Mouse (Mus musculus) embryo, embryonic 9.5 days (tissue): ENCODE measurements around the gene Gys1.
"Not testable (repeated sequence)": the region's sequence is repeated elsewhere in the genome, so short reads cannot be mapped to it uniquely, and the experiment has no call there.

ENCODE experiments used
- DNase-seq: peaks from one replicate; pipeline ENCODE4 v3.0.0-alpha.2; 2017; ENCODE audit errors: extremely low spot score

The Gys1 gene

DNA sequence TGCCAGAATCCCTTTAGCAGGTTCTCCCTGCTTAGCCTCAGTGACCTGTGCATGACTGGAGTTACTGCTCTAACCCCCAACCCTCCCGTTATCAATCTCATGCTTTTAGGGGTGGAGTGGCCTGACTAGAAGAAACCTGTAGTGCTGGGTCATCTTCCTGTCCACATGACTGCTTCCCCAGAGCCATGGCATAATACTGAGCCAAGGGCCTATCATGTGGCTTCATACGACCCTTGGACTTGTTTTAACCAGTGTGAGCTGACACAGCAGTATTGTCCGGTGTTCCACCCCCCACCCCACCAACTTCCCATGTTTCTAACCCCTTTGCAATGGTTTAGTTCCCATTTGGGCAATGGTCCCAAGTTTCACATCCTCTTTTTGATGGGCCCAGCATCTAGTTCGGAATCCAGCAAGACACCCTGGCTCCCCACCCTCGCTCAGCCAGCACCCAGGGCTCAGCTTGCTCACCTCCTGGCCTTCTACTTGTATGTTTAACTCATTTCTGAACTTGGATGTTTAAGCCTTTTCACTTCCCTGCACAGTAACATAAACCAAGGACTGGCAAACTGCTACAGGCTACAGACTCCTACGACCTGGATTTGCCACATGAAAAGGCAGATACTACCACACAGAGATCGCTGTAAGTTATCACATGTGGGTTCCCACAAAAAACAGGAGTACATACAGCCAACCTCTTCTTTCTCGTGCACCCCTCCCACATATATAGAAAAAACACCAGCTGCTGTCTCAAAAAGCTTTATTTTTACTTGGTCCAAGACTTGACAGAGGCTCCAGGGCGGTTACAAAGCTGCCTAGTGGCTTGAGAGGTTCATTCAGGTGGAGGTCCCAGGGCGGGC lies 22.8 kb downstream of the Gys1 start:
- peak; percentile 40 for DNase-seq

DNA sequence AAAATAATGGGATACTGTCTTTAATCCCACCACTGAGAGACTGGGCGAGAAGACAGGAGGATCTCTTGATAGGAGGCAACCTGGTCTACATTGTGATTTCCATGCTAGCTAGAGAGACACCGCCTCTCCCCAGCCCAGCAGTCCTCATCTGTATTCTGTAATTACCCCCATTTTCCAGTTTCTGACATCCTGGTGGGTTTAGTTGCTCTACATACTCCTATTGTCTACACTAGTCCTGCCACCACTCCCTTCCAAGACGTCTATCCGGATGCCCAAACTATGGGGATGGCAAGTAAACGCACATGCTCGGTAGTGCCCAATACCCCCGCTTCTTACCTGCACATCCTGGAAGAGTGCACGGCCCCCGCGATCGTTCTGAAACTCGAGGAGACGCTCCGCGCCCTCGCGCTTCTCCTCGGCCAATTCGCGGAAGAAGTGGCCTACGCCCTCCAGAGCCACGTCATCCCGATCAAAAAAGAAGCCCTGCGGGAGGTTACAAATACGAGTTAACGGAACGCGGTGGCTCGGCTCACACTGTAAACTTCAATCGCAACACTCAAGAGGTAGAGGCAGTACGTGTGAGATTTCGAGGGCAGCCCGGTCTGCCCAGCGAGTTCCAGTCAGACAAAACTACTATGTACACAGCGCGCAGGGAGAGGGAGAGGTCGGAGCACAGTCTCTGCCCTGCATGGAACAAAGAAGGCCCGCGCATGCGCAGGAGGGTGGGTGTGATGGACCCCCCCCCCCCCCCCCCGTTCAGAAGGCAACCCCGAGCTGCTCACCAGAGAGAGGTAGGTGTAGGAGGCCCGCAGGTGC lies 24.3 kb downstream of the Gys1 start:
- peak; percentile 88 for DNase-seq

DNA sequence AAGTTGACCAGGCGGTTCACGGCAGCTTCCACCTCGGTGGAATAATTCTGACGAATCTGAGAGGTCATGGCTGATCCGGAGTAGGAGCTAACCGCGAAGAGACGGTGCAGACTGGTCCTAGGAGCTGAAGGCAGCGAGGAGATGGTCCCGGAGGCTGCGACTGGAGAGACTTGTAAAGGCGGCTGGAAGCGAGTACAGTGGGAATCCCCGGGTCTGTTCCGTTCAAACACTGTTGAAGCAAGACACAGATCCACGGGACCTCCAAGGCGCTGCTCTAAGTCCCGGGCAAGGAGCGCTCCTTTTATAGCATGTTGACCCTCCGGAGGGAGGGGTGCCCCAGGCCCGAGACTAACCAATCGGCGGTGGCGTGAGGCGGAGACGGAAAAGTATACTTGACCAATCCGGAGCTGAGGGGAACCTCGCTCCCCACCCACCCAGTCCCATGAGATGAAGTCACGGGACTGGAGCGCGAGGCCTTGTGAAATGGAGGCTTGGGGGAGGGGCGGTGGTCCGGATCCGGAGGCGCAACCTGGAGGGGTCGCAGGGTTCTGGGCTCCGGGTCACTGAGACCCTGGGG lies 25.0 kb downstream of the Gys1 start, which contains the start of gene Ftl1:
Ftl1 (minus strand) TSS at position 321 of the 577 bp plus-strand sequence.
- peak; percentile 96 for DNase-seq

DNA sequence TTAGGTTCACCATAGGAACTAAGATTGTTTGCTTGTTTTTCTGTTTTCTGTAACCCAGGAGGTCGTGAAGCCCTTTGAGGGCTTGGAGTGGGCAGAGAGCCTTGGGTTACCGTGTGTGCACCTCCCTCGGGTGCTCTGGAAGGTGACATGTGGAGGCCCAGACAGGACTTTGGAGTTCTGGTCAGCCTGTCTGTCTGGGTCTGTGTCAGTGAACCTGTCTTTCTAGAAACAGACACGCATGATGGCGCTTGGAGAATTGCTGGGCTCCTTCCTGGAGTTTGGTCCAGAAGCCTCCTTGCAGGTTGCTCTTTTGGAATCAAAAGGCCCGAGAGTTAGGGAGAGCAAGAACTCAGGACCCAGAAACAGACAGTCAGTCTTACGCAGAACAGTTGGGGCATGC lies 25.7 kb downstream of the Gys1 start:
- no peak for DNase-seq

DNA sequence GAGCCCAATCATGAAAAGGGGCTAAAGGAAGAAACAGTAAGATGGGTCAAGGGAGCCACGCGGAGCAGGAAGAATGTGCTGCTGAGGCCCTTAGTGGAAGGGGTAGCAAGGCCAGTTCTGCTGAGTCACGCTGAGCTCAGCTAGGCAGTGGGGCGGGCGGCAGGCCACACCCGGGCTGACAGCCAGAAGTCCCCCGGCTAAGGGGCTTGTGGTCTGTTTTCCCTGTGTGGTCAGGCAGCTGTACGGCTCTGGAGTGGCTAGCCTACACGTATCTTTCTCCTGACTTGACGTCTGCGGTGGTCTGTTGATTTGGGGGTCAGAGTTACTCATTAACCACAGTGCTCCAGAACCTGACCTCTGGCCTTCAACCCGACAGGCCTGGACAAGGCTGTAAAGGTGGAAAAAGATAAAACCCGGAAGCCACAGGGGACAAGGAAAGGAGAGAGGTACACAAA lies 26.2 kb downstream of the Gys1 start:
- DNase-seq, result peak; percentile 64

DNA sequence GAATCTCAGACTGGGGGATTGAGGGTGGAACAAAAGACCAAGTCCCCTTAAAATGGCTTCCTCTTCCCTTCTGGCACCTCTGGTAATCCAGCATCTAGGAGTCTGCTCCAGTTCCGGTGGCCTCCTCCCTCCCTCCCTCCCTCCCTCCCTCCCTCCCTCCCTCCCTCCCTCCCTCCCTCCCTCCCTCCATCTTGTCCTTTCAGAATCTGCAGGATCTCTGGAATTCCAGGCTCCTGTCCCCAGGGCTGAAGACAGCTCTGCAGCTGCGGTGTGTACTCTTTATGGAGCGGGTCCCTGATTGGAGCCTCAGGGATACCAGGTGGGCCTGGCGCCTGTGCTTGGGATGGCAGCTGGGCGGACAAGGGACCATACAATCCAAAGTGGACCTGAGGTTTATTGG lies 26.7 kb downstream of the Gys1 start:
- no peak for DNase-seq

DNA sequence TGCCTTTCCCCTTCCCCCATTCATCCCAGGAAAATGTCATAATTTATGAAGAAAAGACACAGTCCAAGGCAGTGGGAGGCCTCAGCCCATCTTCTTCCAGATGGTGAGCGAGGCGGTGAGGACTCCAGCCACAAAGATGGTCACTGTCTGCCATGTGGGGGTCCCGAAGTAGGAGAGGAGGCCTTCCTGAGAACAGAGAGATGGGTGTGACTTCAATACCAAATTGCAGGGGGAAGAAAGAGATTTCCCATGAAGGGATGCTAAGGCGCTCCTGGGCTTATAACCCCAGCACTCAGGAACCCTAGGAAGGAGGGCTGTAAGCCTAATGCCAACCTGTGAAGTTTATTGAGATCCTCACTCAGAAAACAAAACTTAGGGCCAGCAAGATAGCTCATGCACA lies 27.1 kb downstream of the Gys1 start:
- DNase-seq, result no peak

DNA sequence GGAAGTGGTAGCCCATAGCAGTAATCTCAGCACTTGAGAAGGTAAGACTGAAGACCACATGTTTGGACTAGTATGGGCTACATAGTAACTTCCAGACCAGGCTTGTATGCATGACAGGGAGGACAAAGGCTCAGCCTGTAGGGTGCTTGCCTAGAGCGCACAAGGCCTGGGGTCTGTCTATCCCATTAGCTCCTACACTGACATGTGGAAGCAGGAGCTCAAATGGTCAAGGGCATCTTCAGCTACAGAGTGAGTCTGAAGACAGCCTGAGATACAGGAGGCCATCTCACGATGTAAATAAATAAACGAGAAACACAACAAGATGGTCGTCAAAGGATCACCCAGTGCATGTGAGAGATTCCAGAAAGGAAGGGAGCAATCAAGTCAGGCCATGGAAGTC lies 27.7 kb downstream of the Gys1 start:
- DNase-seq, result no peak

DNA sequence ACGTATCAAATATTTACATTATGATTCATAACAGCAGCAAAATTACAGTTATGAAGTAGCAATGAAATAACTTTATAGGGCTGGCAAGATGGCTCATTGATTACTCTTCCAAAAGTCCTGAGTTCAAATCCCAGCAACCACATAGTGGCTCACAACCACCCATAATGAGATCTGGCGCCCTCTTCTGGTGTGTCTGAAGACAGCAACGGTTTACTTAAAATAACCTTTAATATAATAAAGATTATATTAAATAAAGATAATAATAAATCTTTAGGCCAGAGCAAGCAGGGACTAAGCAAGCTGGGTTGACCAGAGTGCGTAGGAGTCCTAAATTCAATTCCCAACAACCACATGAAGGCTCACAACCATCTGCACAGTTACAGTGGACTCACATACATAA lies 28.2 kb downstream of the Gys1 start:
- DNase-seq, result not testable (repeated sequence)

DNA sequence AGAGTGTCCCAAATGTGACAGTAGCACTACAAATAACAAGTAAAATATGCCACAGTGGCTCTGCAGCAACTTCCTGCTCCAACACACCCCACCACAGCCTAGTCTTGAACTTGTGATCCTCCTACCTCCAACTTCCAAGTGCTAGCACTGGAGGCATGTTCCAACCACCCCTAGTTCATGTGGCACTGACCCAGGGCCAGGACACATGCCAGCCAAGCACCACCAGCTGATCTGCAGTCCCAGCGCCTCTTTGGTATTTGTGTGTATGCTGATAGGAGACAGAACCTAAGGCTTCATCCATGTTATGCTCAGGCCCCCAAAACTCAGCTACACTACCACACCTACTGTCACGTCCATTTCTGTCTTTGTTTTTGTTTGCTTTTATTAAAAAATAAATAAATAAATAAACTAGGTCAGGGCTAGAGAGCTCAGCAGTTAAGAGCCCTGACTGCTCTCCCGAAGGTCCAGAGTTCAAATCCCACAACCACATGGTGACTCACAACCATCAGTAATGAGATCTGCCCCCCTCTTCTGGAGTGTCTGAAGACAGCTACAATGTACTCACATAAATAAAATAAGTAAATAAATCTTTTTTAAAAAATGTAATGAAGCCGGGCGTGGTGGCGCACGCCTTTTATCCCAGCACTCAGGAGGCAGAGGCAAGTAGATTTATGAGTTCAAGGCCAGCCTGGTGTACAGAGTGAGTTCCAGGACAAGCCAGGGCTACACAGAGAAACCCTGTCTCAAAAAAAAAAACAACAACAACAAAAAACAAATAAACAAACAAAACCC lies 29.5 kb downstream of the Gys1 start:
- DNase-seq, result no peak

DNA sequence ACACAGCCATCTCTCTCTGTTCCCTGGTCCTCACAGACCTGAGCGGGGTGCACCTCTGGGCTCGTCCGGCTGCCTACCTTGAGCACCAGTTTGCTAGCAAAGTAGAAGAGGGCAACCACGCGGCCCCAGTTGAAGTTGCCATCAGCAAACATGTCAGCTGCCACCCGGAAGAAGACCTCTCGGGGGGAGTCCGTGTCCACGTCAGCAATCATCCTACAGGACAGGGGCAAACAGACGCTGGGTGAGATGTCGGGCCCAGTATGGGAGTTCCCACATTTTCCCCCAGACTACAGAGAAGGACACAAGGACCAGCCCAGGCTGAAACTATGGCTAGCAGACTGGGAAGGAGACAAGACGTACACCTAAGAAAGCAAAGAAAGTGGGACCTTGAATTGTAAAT lies 30.5 kb downstream of the Gys1 start:
- DNase-seq, result no peak

DNA sequence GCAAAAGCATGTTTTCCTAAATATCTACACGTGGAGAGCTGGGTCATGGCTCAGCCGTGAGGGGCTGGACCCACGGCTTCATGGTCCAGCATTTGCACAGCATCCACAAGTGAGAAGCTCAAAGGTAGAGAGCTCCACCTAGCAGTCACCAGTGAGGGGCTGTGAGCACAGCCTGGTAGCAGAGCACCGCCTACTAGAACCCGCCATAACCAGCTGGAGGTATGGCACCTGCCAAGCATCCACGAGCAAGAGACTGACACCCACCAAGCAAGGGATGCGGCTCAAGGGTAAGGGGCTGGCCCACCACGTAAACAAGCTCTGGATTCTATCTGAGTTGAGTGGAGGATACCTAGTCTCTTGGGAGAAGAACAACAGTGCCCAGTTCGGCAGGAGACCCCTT lies 30.9 kb downstream of the Gys1 start:
- no peak for DNase-seq

DNA sequence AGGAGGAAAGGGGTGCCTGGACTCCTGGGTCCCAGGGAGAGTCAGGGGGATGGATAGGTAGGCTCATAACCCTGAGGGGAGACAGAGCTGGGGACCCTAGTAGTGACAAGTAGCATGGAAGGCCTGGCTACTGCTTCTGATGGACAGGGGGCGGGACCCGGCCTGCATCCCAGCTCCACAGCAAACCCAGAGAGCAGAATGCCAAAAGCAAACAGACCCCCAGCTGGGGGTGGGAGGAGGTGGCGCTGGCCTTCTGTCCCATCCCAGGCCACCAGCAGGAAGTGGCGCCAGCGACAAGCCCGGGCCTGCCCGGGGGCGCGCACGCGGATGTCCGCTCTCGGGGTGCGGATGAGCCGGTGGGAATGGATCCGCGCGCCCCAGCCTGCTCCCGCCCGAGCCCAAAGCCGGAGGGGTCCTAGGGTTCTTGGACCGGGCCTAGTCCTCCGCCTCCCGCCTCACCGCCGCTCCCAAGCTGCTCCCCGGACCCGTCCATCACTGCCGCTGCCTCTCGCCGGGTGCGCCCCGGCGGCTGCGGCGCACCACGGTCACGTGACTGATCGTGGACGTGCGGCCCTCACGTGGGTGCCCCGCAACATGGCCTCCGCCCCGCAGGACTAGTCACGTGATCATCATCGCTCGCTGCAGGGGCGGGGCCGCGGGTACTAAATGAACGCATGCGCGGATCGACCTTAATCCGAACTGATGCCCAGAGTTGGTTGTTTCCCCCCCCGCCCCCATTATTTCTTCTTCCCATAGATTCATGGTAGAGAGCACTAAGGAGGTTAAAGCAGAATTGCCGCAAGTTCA lies 31.8 kb downstream of the Gys1 start, which contains the start of gene Bax:
Bax (minus strand) TSS at position 616 of the 807 bp plus-strand sequence.
- peak; percentile 93 for DNase-seq

DNA sequence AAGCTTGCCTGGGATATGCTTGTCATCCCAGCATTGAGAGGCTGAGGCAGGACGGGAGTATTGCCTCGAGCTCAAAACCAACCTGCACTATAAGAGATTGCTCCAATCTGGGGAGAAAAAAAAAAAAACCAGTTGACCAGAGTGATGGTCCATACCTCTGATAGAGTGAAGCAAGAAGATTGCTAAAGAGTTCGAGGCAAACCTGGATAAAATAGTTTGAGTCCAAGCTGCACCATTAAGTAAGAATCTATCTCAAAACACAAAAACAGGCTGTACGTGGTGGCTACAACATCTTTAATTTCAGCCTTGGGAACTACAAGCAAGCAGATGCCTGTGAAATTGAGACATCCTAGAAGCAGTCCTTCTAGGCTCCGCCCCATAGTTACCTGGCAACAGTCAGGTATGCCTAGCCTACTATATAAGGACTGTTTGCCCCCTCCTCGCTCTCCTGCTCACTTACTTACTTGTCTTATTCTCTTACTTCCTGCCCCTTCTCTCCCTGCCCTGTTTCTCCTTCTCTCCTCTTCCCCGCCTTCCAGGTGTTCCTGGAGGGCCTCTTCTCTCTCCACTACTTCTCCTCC lies 32.5 kb downstream of the Gys1 start:
- DNase-seq, result no peak

DNA sequence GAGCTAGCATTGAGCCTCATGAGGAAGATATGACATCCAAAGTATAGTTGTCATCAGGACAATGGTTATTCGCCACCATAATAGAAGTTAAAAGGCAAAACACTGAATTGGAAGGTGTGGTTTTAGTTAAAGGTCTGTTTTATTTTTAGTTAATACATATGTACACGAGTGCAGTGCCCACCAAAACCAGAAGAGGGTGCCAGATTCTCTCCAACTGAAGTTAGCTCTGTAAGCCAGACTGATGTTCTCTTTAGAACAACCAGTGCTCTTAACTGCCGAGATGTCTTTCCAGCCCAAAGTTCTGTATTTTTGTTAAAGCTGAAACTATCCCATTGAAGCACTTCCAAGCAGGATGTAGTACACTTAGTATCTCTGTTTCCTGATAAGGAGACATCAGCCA lies 36.2 kb downstream of the Gys1 start:
- peak; percentile 64 for DNase-seq

DNA sequence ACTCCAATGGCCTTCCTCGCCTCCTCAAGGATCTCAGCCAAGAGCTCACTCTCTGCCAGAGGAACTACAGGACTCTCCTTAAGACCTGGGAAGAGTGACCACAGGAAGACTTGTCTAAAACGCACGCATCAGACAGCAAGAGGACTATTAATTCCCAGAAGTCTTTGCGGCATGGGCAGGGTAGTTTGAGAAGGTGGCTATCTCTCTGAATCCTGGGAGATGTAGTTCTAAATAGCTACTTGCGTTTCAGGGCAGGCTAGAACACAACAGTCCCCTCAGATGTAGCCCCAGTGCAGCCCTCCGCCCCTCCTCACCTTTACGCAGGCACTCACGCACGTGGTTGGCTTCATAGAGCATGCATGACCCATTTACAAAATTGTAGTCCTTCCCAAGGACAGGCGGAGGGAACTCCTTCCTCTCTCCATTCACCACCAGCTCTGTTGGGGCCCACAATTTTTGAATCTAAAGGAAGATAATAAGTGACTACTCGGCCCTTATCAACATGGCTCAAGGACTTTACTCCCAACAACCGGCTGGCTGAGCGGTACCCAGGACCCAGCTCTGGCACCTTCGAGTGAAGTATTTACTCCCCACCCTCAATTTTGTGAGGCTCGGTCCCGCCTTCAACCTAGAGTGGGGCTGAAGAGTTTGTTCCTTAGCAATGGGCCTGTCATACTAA lies 40.8 kb downstream of the Gys1 start:
- no peak for DNase-seq

DNA sequence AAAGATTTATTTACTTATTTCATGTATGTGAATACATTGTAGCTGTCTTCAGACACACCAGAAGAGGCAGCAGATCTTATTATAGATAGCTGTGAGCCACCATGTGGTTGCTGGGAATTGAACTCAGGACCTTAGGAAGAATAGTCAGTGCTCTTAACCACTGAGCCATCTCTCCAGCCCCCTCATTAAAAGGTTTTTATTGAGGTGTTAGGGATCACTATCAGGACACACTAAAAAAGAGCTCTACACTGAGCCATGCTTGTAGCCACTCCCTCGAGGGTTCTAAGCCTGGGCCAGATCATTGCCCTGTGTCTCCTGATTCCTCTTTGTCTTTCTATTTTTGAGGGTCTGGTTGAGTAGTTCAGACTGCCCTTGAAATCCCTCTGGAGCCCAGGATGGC lies 41.8 kb downstream of the Gys1 start:
- no peak for DNase-seq

DNA sequence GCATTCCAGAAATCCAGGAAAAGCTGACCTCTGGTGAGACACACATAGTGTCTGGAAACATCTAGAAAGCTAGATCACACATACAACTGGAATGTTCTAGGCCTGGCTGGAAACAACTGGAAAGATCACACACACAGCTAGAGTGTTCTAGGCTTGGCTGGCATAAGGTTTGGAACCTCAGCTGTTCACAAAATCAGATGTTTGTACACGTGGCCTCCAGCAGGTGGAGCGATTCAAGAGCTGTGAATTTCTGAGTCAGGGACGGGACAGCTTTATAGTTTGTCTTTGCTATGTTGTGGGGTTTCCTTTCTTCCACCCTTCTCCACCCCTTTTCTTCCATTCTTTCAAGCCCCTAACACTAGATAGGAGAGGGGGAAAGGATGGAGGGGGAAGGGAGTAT lies 42.4 kb downstream of the Gys1 start:
- DNase-seq, result no peak

DNA sequence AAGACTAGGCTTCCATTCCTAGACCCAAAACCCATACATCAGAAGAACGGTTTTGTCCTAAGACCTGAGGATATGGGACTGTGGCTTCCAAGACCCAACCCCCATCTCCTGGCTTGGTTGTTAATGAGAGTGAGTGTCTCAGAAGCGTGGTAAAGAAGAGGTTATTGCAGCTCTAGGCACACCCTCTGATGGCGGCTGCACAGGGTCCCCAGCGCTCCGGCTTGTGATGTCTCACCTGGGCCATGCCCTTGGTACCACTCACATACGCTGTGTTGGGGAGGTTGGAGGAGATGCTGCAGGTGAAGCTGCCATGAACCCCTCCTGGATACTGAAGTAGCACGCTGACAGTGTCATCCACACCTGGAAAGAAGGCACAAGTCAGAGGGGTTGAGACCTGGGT lies 44.1 kb downstream of the Gys1 start:
- DNase-seq, result no peak

DNA sequence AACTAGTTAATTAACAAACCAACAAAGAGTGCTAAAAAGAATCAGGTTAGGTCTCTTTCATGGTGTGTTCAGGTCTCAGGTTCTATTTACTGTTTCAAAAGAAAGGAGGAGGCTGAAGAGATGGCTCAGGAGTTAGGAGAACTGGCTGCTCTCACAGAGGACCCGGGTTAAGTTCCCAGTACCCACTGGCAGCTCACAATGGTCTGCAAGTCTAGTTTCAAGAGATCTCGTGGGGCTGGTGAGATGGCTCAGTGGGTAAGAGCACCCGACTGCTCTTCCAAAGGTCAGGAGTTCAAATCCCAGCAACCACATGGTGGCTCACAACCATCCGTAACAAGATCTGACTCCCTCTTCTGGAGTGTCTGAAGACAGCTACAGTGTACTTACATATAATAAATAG lies 45.7 kb downstream of the Gys1 start:
- DNase-seq, result not testable (repeated sequence)
